In the genomic region with DNA sequence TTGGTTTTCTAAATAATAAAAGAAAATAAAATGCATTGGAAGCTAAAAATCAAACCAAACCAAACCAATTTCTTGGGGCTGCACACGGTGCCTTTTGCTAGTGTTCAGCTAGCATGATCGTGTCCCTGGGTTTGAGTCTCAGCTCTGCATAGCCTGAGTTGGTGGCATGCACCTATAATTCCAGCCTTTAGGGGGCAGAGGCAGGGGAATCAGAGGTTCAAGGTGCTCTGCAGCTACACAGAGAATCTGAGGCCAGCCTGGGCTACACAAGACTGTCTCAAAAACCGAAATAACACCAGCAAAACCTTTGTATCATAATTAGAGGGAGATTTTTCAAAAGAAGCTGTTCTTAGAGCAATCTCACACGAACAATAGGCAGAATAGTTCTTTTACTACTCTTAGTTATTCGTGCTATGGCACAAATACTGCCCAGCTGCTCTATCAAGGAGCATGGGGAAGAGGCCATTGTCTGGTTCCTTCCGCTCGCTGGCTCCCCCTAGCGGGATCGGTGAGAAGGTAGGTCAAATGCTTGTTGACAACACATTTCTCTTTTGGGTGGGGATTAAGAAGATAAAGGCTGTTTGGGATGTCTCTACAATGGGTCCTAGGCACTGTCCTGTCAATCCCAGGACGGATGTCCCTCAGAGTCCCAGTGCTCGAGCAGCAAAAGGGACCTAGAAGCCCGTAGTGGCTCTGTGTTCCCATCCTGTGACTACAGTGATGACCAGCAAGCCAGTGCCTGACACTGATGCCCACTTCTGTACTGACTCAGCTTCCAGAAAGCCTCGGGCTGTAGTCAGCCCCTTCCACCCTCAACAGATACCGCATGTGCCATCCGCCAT, we compare ENCODE assay signal across 9 mouse cellular contexts. TPM values are rescaled to one million over a fixed set of nuclear protein-coding genes. Genes with fewer than 3 reads are reported as not detected.
A peak's percentile ranks its signal among the peaks of the same experiment; 100 is the strongest.
DNase-seq lines count a peak whose midpoint lies in the region; ATAC-seq and TF ChIP-seq lines count a peak whose summit lies in the region.
"Had no signal": no experiment of that assay in that cellular context is flagged by ENCODE, and none has a peak within 500 bp of the region (broad histone marks: within the 10 kb centered on the region; RNA-seq: fewer than 3 reads in every experiment).

No protein-coding gene starts in this region.

- TF ChIP-seq CTCF in layer of hippocampus, adult 2 months (conservative IDR thresholded peaks at IDR 0.05): peak; percentile 86

- H3K4me3 ChIP-seq in forebrain, embryonic 13.5 days: no peak overlapping the region
- H3K4me3 ChIP-seq in forebrain, embryonic 15.5 days: no peak overlapping the region
- no peak overlapping the region for H3K4me3 ChIP-seq in layer of hippocampus, adult 2 months
- H3K4me3 ChIP-seq: limb, embryonic 12.5 days had no signal

- 53% methylated on average over 15 of the region's 15 CpGs for WGBS in forebrain, embryonic 13.5 days
- WGBS in forebrain, embryonic 15.5 days: 53% methylated on average over 15 of the region's 15 CpGs

- DNase-seq in cerebellum, postnatal 36 days: peak; percentile 80 to 84
- DNase-seq in heart, adult 8-10 months (ENCODE audit: low spot score): peak; percentile 63
- DNase-seq in layer of hippocampus, adult 2 months (ENCODE audit: low spot score in 2 of 2): peak; percentile 33 to 81
- peak; percentile 69 to 85 for DNase-seq in lung, postnatal 4 days
- DNase-seq in spleen, postnatal 36 days (ENCODE audit: low spot score in 2 of 2): peak; percentile 70 to 73

- H3K4me1 ChIP-seq in forebrain, embryonic 13.5 days: peaks cover 16% of the 10 kb centered on the region
- H3K4me1 ChIP-seq in forebrain, embryonic 15.5 days: peaks cover 14% of the 10 kb centered on the region
- H3K4me1 ChIP-seq: limb, embryonic 12.5 days had no signal

- H3K9me3 ChIP-seq in forebrain, embryonic 13.5 days (replicated peaks): no peaks in the 10 kb centered on the region
- no peaks in the 10 kb centered on the region for H3K9me3 ChIP-seq in forebrain, embryonic 15.5 days
- H3K9me3 ChIP-seq: limb, embryonic 12.5 days had no signal

- no peak overlapping the region for H3K9ac ChIP-seq in forebrain, embryonic 13.5 days
- no peak overlapping the region for H3K9ac ChIP-seq in forebrain, embryonic 15.5 days (replicated peaks)
- H3K9ac ChIP-seq: limb, embryonic 12.5 days had no signal

- peak; percentile 48; the same call in 1 of the 2 replicates for ATAC-seq in forebrain, embryonic 13.5 days
- ATAC-seq in forebrain, embryonic 15.5 days (replicated peaks): no peak
- ATAC-seq in activated CD4-positive, CD25-positive, alpha-beta regulatory T cell, adult 4 months: peak; percentile 74

- H3K36me3 ChIP-seq in forebrain, embryonic 13.5 days (ENCODE audit: poor library complexity, severe bottlenecking): peaks cover 68% of the 10 kb centered on the region
- H3K36me3 ChIP-seq in forebrain, embryonic 15.5 days: peaks cover 61% of the 10 kb centered on the region

- H3K27me3 ChIP-seq in forebrain, embryonic 13.5 days: no peaks in the 10 kb centered on the region
- H3K27me3 ChIP-seq in forebrain, embryonic 15.5 days: no peaks in the 10 kb centered on the region
- H3K27me3 ChIP-seq: limb, embryonic 12.5 days had no signal

- H3K4me2 ChIP-seq in forebrain, embryonic 13.5 days: no peak overlapping the region
- no peak overlapping the region for H3K4me2 ChIP-seq in forebrain, embryonic 15.5 days (replicated peaks)
- H3K4me2 ChIP-seq: limb, embryonic 12.5 days had no signal

- no peak overlapping the region; the same call in 1 of the 2 replicates for H3K27ac ChIP-seq in forebrain, embryonic 13.5 days
- H3K27ac ChIP-seq in forebrain, embryonic 15.5 days (replicated peaks): no peak overlapping the region; the same call in 1 of the 2 replicates
- 0 out of 2 replicates have a peak overlapping the region, but pooled peaks have one; percentile 18 for H3K27ac ChIP-seq in layer of hippocampus, adult 2 months
- H3K27ac ChIP-seq: limb, embryonic 12.5 days had no signal

RNA-seq across cellular contexts. Expression of gene Setd7, which starts 20.9 kb away (rescaled TPM):
- 5.1 TPM in 2 replicates for polyA plus RNA-seq in forebrain, embryonic 13.5 days (2015; fragmentation: Nextera tagmentation; extraction: Ambion mirVana)
- 4.4 and 5.5 TPM in 2 replicates for polyA plus RNA-seq in forebrain, embryonic 15.5 days (2015; fragmentation: Nextera tagmentation; extraction: Ambion mirVana)
- 10 to 100 TPM in 1 of 2 experiments, 1 to 10 TPM in 1; 6.3 to 10.5 TPM for polyA plus RNA-seq in activated CD4-positive, CD25-positive, alpha-beta regulatory T cell, adult 4 months (2017; shearing (Covaris generic))
- total RNA-seq in heart, adult 8-10 months (2022): 10 to 100 TPM; 55.6 to 68.3 (median 59.1) TPM
- 100 to 1,000 TPM; 138 to 144 TPM for total RNA-seq in layer of hippocampus, adult 2 months (2021)

RNA-seq across cellular contexts. Expression of gene Rab33b, which starts 56.1 kb away (rescaled TPM):
- polyA plus RNA-seq in forebrain, embryonic 13.5 days (2015; fragmentation: Nextera tagmentation; extraction: Ambion mirVana): 19.5 and 20.3 TPM in 2 replicates
- polyA plus RNA-seq in forebrain, embryonic 15.5 days (2015; fragmentation: Nextera tagmentation; extraction: Ambion mirVana): 26.6 and 27.8 TPM in 2 replicates
- 10 to 100 TPM; 20.1 to 20.8 TPM for polyA plus RNA-seq in activated CD4-positive, CD25-positive, alpha-beta regulatory T cell, adult 4 months (2017; shearing (Covaris generic))
- total RNA-seq in heart, adult 8-10 months (2022): 10 to 100 TPM in 2 of 4 experiments, 1 to 10 TPM in 2; 9.7 to 10.2 (median 10.0) TPM
- total RNA-seq in layer of hippocampus, adult 2 months (2021): 10 to 100 TPM; 22.8 to 25.4 TPM
